Mouse (Mus musculus): ENCODE results near the gene Gabbr2. TPM values are rescaled to one million over a fixed set of nuclear protein-coding genes. Genes with fewer than 3 reads are reported as not detected.

Gene Gabbr2
- polyA plus RNA-seq, 1 experiment from 2014 or later = 13.3 TPM

DNA sequence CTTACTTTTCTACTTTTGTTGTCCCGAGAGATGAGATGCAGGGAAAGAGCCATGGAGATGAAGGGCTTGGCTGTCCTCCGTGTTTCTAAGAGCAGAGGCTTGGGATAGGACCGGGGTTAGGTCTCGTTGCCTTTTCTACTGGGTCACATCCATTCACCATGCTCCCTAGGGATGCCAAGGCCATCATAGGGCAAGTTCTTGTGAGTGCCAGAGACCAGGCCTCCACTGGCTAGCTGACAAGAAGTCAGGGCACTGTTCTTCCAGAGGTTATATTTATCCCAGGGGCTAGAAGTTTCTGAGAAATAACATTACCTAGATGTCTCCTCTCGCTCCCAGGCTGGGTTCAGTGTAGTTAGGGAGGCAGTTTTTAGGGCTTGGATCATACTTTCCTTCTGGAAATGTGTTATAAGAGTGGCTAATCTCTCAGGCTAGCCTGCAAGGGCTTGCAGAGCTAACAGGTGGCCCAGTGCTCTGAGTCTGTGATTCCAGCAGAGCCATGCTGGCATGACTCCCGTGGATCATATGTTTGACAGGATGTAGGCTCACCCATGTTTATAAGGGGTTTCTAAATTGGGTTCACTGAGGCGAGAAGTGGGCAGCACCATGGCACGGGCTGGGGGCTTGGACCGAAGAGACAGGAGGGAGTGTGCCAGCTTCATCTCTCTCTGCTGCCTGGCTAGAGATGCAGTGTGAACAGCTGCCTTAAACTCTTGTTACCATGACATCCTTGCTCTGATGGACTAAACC lies 199.2 kb downstream of the Gabbr2 start:
- Histone ChIP-seq H3K4me2 (ENCODE audit: low read length) (no peak overlapping the region), H3K9me3 (ENCODE audit: control insufficient read depth, low read length) (no peaks in the 10 kb centered on the region), H3K27me3 (replicated peaks; ENCODE audit: control insufficient read depth, insufficient read depth, low read length) (no peaks in the 10 kb centered on the region), H3K27ac (ENCODE audit: low read depth, low read length) (no peak overlapping the region), H3K9ac (ENCODE audit: low read depth, low read length) (no peak overlapping the region), H3K4me1 (ENCODE audit: control insufficient read depth, insufficient read depth, low read depth, low read length) (no peaks in the 10 kb centered on the region), H3K36me3 (ENCODE audit: control insufficient read depth, insufficient read depth, low read length) (no peaks in the 10 kb centered on the region), H3K4me3 (ENCODE audit: low read length) (no peak overlapping the region)
- WGBS = 78% methylated on average over 9 of the region's 9 CpGs
- ATAC-seq = peak; percentile 64; the same call in 1 of the 2 replicates

DNA sequence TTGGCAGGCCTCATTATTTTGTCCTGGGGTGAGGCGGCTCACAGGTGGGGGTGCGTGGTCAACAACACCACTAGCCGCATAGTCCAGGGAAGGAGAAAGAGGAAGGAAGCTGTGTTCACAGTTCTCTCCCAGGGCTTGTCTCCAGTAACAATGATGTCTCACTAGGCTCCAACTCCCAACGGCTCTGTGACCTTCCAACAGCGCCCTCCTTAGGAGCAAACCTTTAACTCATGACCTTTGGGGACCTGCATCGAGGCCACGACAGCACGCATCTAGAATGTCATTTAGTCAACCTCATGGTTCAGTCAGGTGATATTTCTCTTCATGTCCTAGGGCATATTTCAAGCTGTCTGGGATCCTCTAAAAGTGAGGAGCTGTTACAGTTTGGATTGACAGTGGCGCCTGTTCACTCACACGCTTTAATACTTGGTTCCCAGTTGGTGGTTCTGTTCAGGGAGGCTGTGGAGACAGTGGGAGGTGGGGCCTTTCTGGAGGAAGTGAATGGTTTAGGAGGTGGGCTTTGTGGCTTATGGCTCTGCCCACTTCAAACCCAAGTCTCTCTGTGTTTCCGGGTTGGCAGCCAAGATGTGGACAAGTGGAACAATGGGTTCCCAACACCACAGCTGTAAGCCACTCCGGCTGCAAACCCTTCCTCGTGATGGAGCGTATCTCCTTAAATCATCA lies 200.3 kb downstream of the Gabbr2 start:
- H3K27me3 ChIP-seq (replicated peaks; ENCODE audit: control insufficient read depth, insufficient read depth, low read length) = no peaks in the 10 kb centered on the region
- ATAC-seq = no peak
- H3K4me1 ChIP-seq (ENCODE audit: control insufficient read depth, insufficient read depth, low read depth, low read length) = no peaks in the 10 kb centered on the region
- H3K27ac ChIP-seq (ENCODE audit: low read depth, low read length) = no peak overlapping the region
- no peaks in the 10 kb centered on the region for H3K9me3 ChIP-seq (ENCODE audit: control insufficient read depth, low read length)
- no peak overlapping the region for H3K4me3 ChIP-seq (ENCODE audit: low read length)
- no peak overlapping the region for H3K4me2 ChIP-seq (ENCODE audit: low read length)
- no peak overlapping the region for H3K9ac ChIP-seq (ENCODE audit: low read depth, low read length)
- 83% methylated on average over 14 of the region's 14 CpGs for WGBS
- H3K36me3 ChIP-seq (ENCODE audit: control insufficient read depth, insufficient read depth, low read length) = no peaks in the 10 kb centered on the region

DNA sequence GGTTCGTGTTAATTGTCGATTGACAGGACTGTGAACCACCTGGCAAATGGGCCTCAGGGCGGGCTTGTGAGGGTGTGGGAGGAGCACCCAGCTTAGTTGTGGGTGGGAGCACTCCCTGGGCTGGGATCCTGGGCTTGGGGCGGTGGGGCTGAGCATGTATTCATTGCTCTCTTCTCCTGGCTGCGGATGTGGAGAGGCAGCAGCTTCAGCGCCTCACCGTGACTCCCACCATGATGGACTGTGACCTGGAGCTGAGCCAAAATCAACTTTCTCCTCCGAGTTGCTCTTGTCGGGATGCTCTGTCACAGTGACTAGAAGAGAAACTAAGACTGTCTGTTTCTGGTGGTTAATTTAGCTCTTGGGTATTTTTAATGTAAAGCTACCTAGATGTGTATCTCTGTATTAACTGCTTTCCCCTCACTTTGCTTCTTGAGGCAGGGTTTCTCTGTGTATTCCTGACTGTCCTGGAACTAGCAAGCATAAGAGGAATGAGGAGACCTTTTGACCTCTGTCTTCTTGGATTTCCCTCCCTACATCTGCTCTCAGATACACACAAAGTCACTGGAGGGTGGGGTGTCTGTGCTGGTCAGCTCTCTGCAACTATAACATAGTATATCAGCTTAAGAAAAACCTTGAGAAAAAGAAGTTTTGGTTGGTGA lies 200.9 kb downstream of the Gabbr2 start:
- no peak overlapping the region for H3K4me2 ChIP-seq (ENCODE audit: low read length)
- no peak for ATAC-seq
- H3K36me3 ChIP-seq (ENCODE audit: control insufficient read depth, insufficient read depth, low read length) = no peaks in the 10 kb centered on the region
- H3K9ac ChIP-seq (ENCODE audit: low read depth, low read length) = no peak overlapping the region
- no peaks in the 10 kb centered on the region for H3K9me3 ChIP-seq (ENCODE audit: control insufficient read depth, low read length)
- no peak overlapping the region for H3K27ac ChIP-seq (ENCODE audit: low read depth, low read length)
- H3K27me3 ChIP-seq (replicated peaks; ENCODE audit: control insufficient read depth, insufficient read depth, low read length) = no peaks in the 10 kb centered on the region
- H3K4me1 ChIP-seq (ENCODE audit: control insufficient read depth, insufficient read depth, low read depth, low read length) = no peaks in the 10 kb centered on the region
- WGBS = 47% methylated on average over 9 of the region's 9 CpGs
- H3K4me3 ChIP-seq (ENCODE audit: low read length) = no peak overlapping the region

- H3K9me3 ChIP-seq (ENCODE audit: control insufficient read depth, low read length) = no peaks in the 10 kb centered on the region
- WGBS = 77% methylated on average over 14 of the region's 14 CpGs
- peak; percentile 70 for ATAC-seq
- H3K27me3 ChIP-seq (replicated peaks; ENCODE audit: control insufficient read depth, insufficient read depth, low read length) = no peaks in the 10 kb centered on the region
- H3K4me1 ChIP-seq (ENCODE audit: control insufficient read depth, insufficient read depth, low read depth, low read length) = no peaks in the 10 kb centered on the region
- H3K9ac ChIP-seq (ENCODE audit: low read depth, low read length) = no peak overlapping the region
- no peak overlapping the region for H3K27ac ChIP-seq (ENCODE audit: low read depth, low read length)
- H3K36me3 ChIP-seq (ENCODE audit: control insufficient read depth, insufficient read depth, low read length) = no peaks in the 10 kb centered on the region
- H3K4me3 ChIP-seq (ENCODE audit: low read length) = no peak overlapping the region
- no peak overlapping the region for H3K4me2 ChIP-seq (ENCODE audit: low read length)
Observed at GRCm38 (mm10) chr4:46784430-46785049, 207.1 kb downstream of the Gabbr2 start.

- Histone ChIP-seq H3K27me3 (replicated peaks; ENCODE audit: control insufficient read depth, insufficient read depth, low read length) (no peaks in the 10 kb centered on the region), H3K27ac (ENCODE audit: low read depth, low read length) (no peak overlapping the region), H3K4me2 (ENCODE audit: low read length) (no peak overlapping the region), H3K9me3 (ENCODE audit: control insufficient read depth, low read length) (no peaks in the 10 kb centered on the region), H3K4me1 (ENCODE audit: control insufficient read depth, insufficient read depth, low read depth, low read length) (no peaks in the 10 kb centered on the region), H3K36me3 (ENCODE audit: control insufficient read depth, insufficient read depth, low read length) (no peaks in the 10 kb centered on the region), H3K4me3 (ENCODE audit: low read length) (no peak overlapping the region), H3K9ac (ENCODE audit: low read depth, low read length) (no peak overlapping the region)
- 66% methylated on average over 6 of the region's 6 CpGs for WGBS
- ATAC-seq = no peak
Observed at GRCm38 (mm10) chr4:46781109-46781508, 210.6 kb downstream of the Gabbr2 start.

DNA sequence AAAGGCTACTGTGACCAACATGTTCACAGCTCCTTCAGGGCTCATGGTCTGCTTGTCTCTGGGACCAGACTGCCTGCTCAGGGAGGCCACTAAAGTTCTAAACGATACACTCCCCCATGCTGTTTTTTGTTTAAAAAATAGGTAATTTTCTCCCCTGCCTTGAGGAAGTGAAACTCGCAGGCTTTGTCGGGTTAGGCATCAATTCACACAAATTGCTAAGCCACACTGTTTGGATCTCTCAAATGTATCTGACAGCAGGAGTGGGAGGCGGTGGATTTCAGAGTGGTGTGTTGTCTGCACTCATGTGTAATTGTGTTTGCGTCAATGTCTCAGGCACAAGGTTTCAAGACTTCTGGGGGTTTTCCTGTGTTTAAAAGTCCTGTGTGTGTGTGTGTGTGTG lies 215.7 kb downstream of the Gabbr2 start:
- Histone ChIP-seq H3K9ac (ENCODE audit: low read depth, low read length) (no peak overlapping the region), H3K27ac (ENCODE audit: low read depth, low read length) (no peak overlapping the region), H3K36me3 (ENCODE audit: control insufficient read depth, insufficient read depth, low read length) (no peaks in the 10 kb centered on the region), H3K4me2 (ENCODE audit: low read length) (no peak overlapping the region), H3K9me3 (ENCODE audit: control insufficient read depth, low read length) (no peaks in the 10 kb centered on the region), H3K4me3 (ENCODE audit: low read length) (no peak overlapping the region), H3K27me3 (replicated peaks; ENCODE audit: control insufficient read depth, insufficient read depth, low read length) (no peaks in the 10 kb centered on the region), H3K4me1 (ENCODE audit: control insufficient read depth, insufficient read depth, low read depth, low read length) (0 out of 2 replicates have a peak, but pooled peaks cover 2% of the 10 kb centered on the region)
- ATAC-seq = no peak
- WGBS = 80% methylated on average over 5 of the region's 5 CpGs

GRCm38 (mm10) chr4:46774652-46775051 lies 217.0 kb downstream of the Gabbr2 start:
- Histone ChIP-seq H3K9me3 (ENCODE audit: control insufficient read depth, low read length) (no peaks in the 10 kb centered on the region), H3K36me3 (ENCODE audit: control insufficient read depth, insufficient read depth, low read length) (no peaks in the 10 kb centered on the region), H3K27me3 (replicated peaks; ENCODE audit: control insufficient read depth, insufficient read depth, low read length) (no peaks in the 10 kb centered on the region), H3K4me1 (ENCODE audit: control insufficient read depth, insufficient read depth, low read depth, low read length) (0 out of 2 replicates have a peak, but pooled peaks cover 2% of the 10 kb centered on the region), H3K27ac (ENCODE audit: low read depth, low read length) (no peak overlapping the region), H3K9ac (ENCODE audit: low read depth, low read length) (no peak overlapping the region), H3K4me2 (ENCODE audit: low read length) (no peak overlapping the region), H3K4me3 (ENCODE audit: low read length) (no peak overlapping the region)
- no peak for ATAC-seq
- WGBS = 21% methylated on average over 14 of the region's 14 CpGs

- no peak for ATAC-seq
- WGBS = 89% methylated on average over 3 of the region's 3 CpGs
- H3K9me3 ChIP-seq (ENCODE audit: control insufficient read depth, low read length) = no peaks in the 10 kb centered on the region
Observed at GRCm38 (mm10) chr4:46773243-46773642, 218.4 kb downstream of the Gabbr2 start.

GRCm38 (mm10) chr4:46772591-46772990 lies 219.1 kb downstream of the Gabbr2 start:
- Histone ChIP-seq H3K9me3 (ENCODE audit: control insufficient read depth, low read length) (no peaks in the 10 kb centered on the region), H3K4me1 (ENCODE audit: control insufficient read depth, insufficient read depth, low read depth, low read length) (0 out of 2 replicates have a peak, but pooled peaks cover 2% of the 10 kb centered on the region), H3K4me3 (ENCODE audit: low read length) (no peak overlapping the region), H3K27ac (ENCODE audit: low read depth, low read length) (no peak overlapping the region), H3K9ac (ENCODE audit: low read depth, low read length) (no peak overlapping the region), H3K36me3 (ENCODE audit: control insufficient read depth, insufficient read depth, low read length) (no peaks in the 10 kb centered on the region), H3K27me3 (replicated peaks; ENCODE audit: control insufficient read depth, insufficient read depth, low read length) (no peaks in the 10 kb centered on the region), H3K4me2 (ENCODE audit: low read length) (no peak overlapping the region)
- ATAC-seq = peak; percentile 57
- WGBS = 46% methylated on average over 2 of the region's 2 CpGs

More at GRCm38 (mm10) chr4:46773243-46773642, 218.4 kb downstream of the Gabbr2 start:
- Histone ChIP-seq H3K9ac (ENCODE audit: low read depth, low read length) (no peak overlapping the region), H3K4me2 (ENCODE audit: low read length) (no peak overlapping the region), H3K4me1 (ENCODE audit: control insufficient read depth, insufficient read depth, low read depth, low read length) (0 out of 2 replicates have a peak, but pooled peaks cover 2% of the 10 kb centered on the region), H3K4me3 (ENCODE audit: low read length) (no peak overlapping the region), H3K36me3 (ENCODE audit: control insufficient read depth, insufficient read depth, low read length) (no peaks in the 10 kb centered on the region), H3K27ac (ENCODE audit: low read depth, low read length) (no peak overlapping the region), H3K27me3 (replicated peaks; ENCODE audit: control insufficient read depth, insufficient read depth, low read length) (no peaks in the 10 kb centered on the region)
